Mouse (Mus musculus) heart, embryonic 11.5 days (tissue): ENCODE data around the gene Ltbp1. TPM values are rescaled to one million over a fixed set of nuclear protein-coding genes. Genes with fewer than 3 reads are reported as not detected.

Experiments used
- ATAC-seq: fragments of 200-750 bp; cut with Nextera tagmentation; replicated peaks from 2 replicates; pipeline ENCODE4 v1.8.0; 2017; ENCODE audit warnings: moderate library complexity; ENCODE audit not compliant: insufficient number of reproducible peaks, low FRiP score, low TSS enrichment
- H3K27ac ChIP-seq: fragments of 300-500 bp; sonication (generic); 2 replicates; pipeline ENCODE4 v1.5.1; 2014; ENCODE audit warnings: mild to moderate bottlenecking, low read depth, low read length
- H3K27me3 ChIP-seq: fragments of 300-500 bp; sonication (generic); 2 replicates; pipeline ENCODE4 v1.6.1; 2014; ENCODE audit warnings: mild to moderate bottlenecking, low read length, mixed read lengths; ENCODE audit not compliant: control insufficient read depth, insufficient read depth
- H3K36me3 ChIP-seq: fragments of 300-500 bp; sonication (generic); 2 replicates; pipeline ENCODE4 v1.6.1; 2014; ENCODE audit warnings: mild to moderate bottlenecking, low read length, moderate library complexity, mixed read lengths; ENCODE audit not compliant: control insufficient read depth, insufficient read depth
- H3K4me1 ChIP-seq: fragments of 300-500 bp; sonication (generic); 2 replicates; pipeline ENCODE4 v1.6.1; 2014; ENCODE audit warnings: low read length; ENCODE audit not compliant: control insufficient read depth, insufficient read depth
- H3K4me2 ChIP-seq: fragments of 300-500 bp; sonication (generic); 2 replicates; pipeline ENCODE4 v1.6.1; 2014; ENCODE audit warnings: mild to moderate bottlenecking, moderate library complexity
- H3K4me3 ChIP-seq: fragments of 300-500 bp; sonication (generic); 2 replicates; pipeline ENCODE4 v1.5.1; 2014; ENCODE audit warnings: low read depth, low read length
- H3K9ac ChIP-seq: fragments of 300-500 bp; sonication (generic); 2 replicates; pipeline ENCODE4 v1.6.1; 2014; ENCODE audit warnings: mild to moderate bottlenecking, low read depth, low read length, moderate library complexity
- H3K9me3 ChIP-seq: fragments of 300-500 bp; sonication (generic); replicated peaks from 2 replicates; pipeline ENCODE4 v1.6.1; 2016; ENCODE audit warnings: low read length; ENCODE audit not compliant: control insufficient read depth
- WGBS: fragments of 180-500 bp; shearing (Covaris S2); extraction: QIAGEN DNeasy Blood & Tissue Kit; methylation state at CpG from one replicate; pipeline ENCODE4 v1.1.7; 2014; ENCODE audit not compliant: insufficient replicate concordance; 5-methylcytosine and 5-hydroxymethylcytosine counted together
- polyA plus RNA-seq: library from polyadenylated mRNA; unstranded; fragments of >200 nt; fragmentation: Nextera tagmentation; extraction: Ambion mirVana; gene quantifications from 2 replicates; pipeline ENCODE4 v1.2.1, GENCODE M21; 2014

Ltbp1 gene
- polyA plus RNA-seq, 1 experiment from 2014 or later = 45.4 TPM

DNA sequence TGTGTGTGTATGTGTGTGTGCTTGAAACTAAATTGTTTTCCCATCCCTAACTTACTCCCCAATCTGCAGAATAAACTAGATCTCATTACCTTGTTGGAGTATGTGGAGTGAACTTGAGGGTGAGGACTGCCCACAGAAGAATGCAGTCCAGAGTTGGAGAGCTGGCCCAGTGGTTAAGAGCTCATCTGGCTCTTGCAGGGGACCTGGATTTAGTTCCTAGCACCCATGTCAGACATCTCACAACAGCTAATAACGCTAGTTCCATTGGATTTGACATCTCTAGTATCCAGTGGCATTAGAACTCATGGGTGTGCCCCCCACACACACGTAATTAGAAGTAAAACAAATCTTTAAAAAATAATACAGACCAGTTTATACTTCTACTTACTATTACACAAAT, 428.8 kb downstream of the Ltbp1 start:
- no peak overlapping the region for H3K9ac ChIP-seq
- ATAC-seq = no peak
- H3K27me3 ChIP-seq = no peaks in the 10 kb centered on the region
- WGBS = 83% methylated on average over 2 of the region's 2 CpGs
- H3K36me3 ChIP-seq = no peaks in the 10 kb centered on the region
- H3K4me2 ChIP-seq = no peak overlapping the region
- no peaks in the 10 kb centered on the region for H3K4me1 ChIP-seq
- H3K9me3 ChIP-seq = no peaks in the 10 kb centered on the region
- no peak overlapping the region for H3K4me3 ChIP-seq
- H3K27ac ChIP-seq = no peak overlapping the region

DNA sequence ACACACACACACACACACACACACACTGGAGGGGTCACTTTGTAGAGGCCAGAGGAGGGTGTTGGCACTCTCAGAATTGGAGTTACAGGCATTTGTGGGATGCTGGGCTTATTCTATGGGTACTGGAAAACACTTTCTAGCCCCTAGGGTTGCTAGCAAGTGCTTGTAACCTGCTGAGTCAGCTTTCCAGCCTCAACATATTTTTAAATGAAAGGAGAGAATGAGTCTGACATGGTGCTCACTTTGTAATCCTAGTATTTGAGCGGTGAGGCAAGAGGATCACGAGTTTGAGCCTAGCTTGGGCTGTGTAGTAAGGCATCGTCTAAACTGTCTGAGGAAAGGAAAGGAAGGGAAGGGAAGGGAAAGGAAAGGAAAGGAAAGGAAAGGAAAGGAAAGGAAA, 429.5 kb downstream of the Ltbp1 start:
- WGBS = 63% methylated on average over 3 of the region's 3 CpGs
- H3K9ac ChIP-seq = no peak overlapping the region
- no peaks in the 10 kb centered on the region for H3K27me3 ChIP-seq
- no peaks in the 10 kb centered on the region for H3K4me1 ChIP-seq
- H3K4me3 ChIP-seq = no peak overlapping the region
- no peaks in the 10 kb centered on the region for H3K9me3 ChIP-seq
- no peak for ATAC-seq
- no peaks in the 10 kb centered on the region for H3K36me3 ChIP-seq
- H3K27ac ChIP-seq = no peak overlapping the region
- H3K4me2 ChIP-seq = no peak overlapping the region

DNA sequence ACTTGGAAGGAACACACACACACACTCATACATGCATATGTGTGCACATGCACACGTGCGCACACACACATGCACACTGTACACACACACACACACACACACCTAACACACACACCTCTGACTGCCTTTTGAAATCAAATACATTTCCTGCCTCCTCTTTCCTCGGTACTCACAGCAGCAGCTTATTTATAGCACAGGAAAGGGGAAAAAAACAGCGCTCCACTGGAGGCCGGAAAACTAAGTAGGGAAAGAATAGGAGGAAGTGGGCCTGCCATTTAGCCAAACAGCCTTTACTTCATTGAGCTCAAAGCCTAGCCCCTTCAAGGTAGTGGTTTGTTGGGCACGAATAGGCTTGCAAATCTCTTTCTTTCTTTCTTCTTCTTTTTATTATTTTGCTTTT, 430.2 kb downstream of the Ltbp1 start, which contains the start of gene Rasgrp3:
Rasgrp3 (plus strand) TSS at position 298 of the 400 bp plus-strand sequence.
- Histone ChIP-seq H3K36me3 (no peaks in the 10 kb centered on the region), H3K4me3 (peak within 1 kb of the TSS; percentile 34), H3K4me2 (peak within 1 kb of the TSS; percentile 44), H3K27ac (peak within 1 kb of the TSS; percentile 36; the same call in 1 of the 2 replicates), H3K9ac (peak within 1 kb of the TSS; percentile 23; the same call in 1 of the 2 replicates), H3K27me3 (no peaks in the 10 kb centered on the region), H3K4me1 (no peaks in the 10 kb centered on the region), H3K9me3 (no peaks in the 10 kb centered on the region)
- 48% methylated on average over 6 of the region's 6 CpGs for WGBS
- ATAC-seq = peak; percentile 52; the same call in 1 of the 2 replicates

DNA sequence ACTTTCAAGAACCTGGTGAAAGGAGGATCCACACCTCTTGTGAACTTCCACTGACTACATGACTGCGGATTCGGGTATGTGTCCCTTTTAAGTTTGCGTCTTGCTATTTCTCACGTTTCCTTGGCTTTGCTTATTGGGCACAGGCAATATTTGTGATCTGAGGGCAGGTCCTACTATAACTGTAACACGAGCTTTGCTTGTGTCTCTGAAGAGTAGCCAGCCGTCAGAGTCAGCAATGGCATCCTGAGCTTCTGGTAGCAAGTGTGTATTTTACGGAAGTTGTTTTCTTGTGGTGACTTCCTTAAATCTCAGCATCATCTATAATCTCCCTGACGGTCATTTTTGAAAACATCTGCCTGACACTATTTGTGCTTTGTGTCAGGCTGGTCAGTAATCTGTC, 430.7 kb downstream of the Ltbp1 start:
- Histone ChIP-seq H3K4me2 (peak overlapping the region; percentile 2), H3K9me3 (no peaks in the 10 kb centered on the region), H3K4me3 (peak overlapping the region; percentile 34), H3K27me3 (no peaks in the 10 kb centered on the region), H3K4me1 (no peaks in the 10 kb centered on the region), H3K27ac (peak overlapping the region; percentile 36; the same call in 1 of the 2 replicates), H3K36me3 (no peaks in the 10 kb centered on the region), H3K9ac (peak overlapping the region; percentile 23; the same call in 1 of the 2 replicates)
- 55% methylated on average over 8 of the region's 8 CpGs for WGBS
- ATAC-seq = no peak

DNA sequence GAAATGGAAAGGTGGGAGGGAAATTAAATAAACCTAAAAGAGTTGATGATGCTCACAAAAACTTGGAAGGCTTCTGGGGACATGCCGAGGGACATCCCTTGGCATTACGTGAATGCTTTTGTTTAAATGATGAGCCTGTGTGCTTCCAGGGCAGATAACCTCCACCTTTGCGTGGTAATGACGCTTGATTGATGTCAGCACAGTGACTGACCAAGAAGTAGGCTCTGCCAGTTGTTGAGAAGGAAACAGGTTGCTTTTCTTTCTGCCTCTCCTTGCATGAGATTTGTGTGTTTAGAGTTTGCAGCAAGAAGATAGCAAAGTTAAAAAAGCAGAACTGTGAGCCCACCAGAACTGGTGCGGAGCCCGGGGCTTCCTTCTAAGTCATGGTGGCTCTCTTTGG, 431.5 kb downstream of the Ltbp1 start:
- Histone ChIP-seq H3K36me3 (no peaks in the 10 kb centered on the region), H3K4me3 (peak overlapping the region; percentile 34), H3K4me2 (peak overlapping the region; percentile 44), H3K27me3 (no peaks in the 10 kb centered on the region), H3K4me1 (no peaks in the 10 kb centered on the region), H3K9me3 (no peaks in the 10 kb centered on the region), H3K27ac (0 out of 2 replicates have a peak overlapping the region, but pooled peaks have one; percentile 24), H3K9ac (no peak overlapping the region)
- no peak for ATAC-seq
- 49% methylated on average over 6 of the region's 6 CpGs for WGBS

DNA sequence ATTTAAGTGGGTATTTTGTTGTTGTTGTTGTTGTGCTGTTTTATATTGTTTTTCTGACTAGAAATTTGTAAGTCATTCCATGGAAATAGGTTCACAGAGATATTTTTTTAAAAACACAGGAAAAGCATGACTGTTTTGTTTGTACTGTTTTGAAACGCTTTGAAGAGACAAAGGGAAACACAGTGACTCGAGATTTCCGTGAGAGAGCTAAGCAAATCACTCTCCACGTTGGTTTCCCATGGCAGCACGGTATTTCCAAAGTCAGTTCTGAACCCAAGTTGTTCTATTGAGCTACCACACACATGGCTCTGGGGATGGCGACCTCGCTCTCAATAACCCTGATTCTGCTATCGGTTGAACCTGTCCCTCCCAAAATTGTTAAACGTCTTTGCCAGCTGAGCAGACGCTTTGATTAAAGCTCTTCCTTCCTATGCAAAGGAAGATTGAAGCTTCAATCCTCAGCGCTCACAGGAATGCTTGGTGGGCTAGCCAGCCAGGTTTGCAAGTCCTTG, 431.9 kb downstream of the Ltbp1 start:
- no peak for ATAC-seq
- Histone ChIP-seq H3K36me3 (no peaks in the 10 kb centered on the region), H3K9me3 (no peaks in the 10 kb centered on the region), H3K4me2 (peak overlapping the region; percentile 46), H3K4me1 (no peaks in the 10 kb centered on the region), H3K27me3 (no peaks in the 10 kb centered on the region), H3K9ac (no peak overlapping the region), H3K27ac (0 out of 2 replicates have a peak overlapping the region, but pooled peaks have one; percentile 24), H3K4me3 (peak overlapping the region; percentile 34)
- 56% methylated on average over 11 of the region's 11 CpGs for WGBS

DNA sequence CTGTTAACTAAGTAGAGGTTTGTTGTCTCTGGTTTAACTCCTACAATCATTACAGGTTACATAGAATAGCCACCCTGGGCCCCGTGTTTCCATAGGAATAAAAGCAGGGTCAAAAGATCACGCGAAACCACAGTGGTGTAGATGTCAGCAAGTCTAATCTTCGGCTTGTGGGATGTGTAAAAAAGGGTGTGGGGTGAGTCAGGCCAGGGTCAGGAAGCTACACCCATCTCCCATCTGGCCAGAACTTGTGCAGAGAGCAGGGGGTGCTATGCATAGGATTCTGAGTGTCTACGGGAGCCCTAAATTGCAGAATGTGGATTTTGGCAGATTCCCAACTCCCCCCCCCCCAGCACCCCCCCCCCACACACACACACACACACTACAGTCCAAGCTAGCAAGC, 432.8 kb downstream of the Ltbp1 start:
- ATAC-seq = 0 out of 2 replicates have a peak, but pooled peaks have one; percentile 31
- no peaks in the 10 kb centered on the region for H3K27me3 ChIP-seq
- 32% methylated on average over 5 of the region's 5 CpGs for WGBS
- no peaks in the 10 kb centered on the region for H3K36me3 ChIP-seq
- no peaks in the 10 kb centered on the region for H3K9me3 ChIP-seq
- no peak overlapping the region for H3K9ac ChIP-seq
- no peak overlapping the region for H3K4me3 ChIP-seq
- peak overlapping the region; percentile 37; the same call in 1 of the 2 replicates for H3K4me2 ChIP-seq
- no peaks in the 10 kb centered on the region; the same call in 1 of the 2 replicates for H3K4me1 ChIP-seq
- H3K27ac ChIP-seq = no peak overlapping the region

DNA sequence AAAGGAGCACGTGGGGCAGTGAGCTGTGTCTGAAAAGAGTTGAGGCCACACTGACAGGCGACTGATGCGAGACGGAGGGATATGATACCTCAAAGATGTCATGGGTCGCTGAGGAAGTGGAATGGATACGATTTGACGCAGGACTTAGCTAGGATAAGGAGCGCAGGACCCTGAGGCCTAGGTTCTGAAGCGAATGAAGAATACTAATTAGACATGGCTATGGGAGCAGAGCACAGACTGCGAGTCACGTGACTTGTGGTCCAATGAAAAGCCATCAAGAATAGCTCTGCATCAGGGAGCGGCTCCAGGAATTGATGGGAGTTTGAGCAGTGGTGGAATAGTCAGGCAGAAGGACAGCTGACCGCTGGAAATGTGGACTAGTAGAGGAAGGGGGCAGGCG, 433.7 kb downstream of the Ltbp1 start:
- ATAC-seq = no peak
- no peaks in the 10 kb centered on the region; the same call in 1 of the 2 replicates for H3K4me1 ChIP-seq
- H3K9ac ChIP-seq = no peak overlapping the region
- H3K27ac ChIP-seq = no peak overlapping the region
- H3K27me3 ChIP-seq = no peaks in the 10 kb centered on the region
- WGBS = 79% methylated on average over 14 of the region's 14 CpGs
- H3K4me2 ChIP-seq = no peak overlapping the region
- no peak overlapping the region for H3K4me3 ChIP-seq
- no peaks in the 10 kb centered on the region for H3K9me3 ChIP-seq
- H3K36me3 ChIP-seq = no peaks in the 10 kb centered on the region

DNA sequence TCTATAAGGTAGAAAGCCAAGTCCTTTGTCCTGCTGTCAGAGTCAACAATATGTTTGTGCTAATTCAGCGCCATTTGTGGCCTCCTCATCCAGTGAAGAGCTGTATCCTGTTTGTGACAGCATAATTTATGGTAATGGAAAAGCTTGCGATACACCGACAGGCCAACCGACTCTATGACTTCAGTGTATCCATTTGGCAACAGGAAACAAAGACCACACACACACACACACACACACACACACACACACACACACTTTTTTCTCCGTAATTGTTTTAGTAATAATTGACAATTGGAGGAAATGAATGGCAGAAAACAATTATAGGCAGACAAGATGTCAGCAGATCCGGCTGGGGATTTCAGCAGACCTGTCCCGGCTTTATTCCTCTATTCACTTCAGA, 435.3 kb downstream of the Ltbp1 start:
- H3K9ac ChIP-seq = no peak overlapping the region
- H3K4me2 ChIP-seq = no peak overlapping the region
- H3K9me3 ChIP-seq = no peaks in the 10 kb centered on the region
- H3K27ac ChIP-seq = no peak overlapping the region
- no peaks in the 10 kb centered on the region for H3K27me3 ChIP-seq
- H3K4me1 ChIP-seq = no peaks in the 10 kb centered on the region; the same call in 1 of the 2 replicates
- no peak overlapping the region for H3K4me3 ChIP-seq
- WGBS = 73% methylated on average over 7 of the region's 7 CpGs
- no peaks in the 10 kb centered on the region for H3K36me3 ChIP-seq
- ATAC-seq = no peak
